Mouse (Mus musculus): ENCODE measurements around the gene Cenpm.

Gene Cenpm

GRCm38 (mm10) chr15:82192617-82193016 is 51.9 kb downstream of the Cenpm start:
- in situ Hi-C loops (cut with MboI, MseI) = no loop called here

GRCm38 (mm10) chr15:82188481-82189240 is 55.9 kb downstream of the Cenpm start:
- in situ Hi-C loops (cut with MboI, MseI) = loop anchor here (10.0 kb wide), 1 partner anchor 554 kb away; no protein-coding TSS in a partner anchor

DNA sequence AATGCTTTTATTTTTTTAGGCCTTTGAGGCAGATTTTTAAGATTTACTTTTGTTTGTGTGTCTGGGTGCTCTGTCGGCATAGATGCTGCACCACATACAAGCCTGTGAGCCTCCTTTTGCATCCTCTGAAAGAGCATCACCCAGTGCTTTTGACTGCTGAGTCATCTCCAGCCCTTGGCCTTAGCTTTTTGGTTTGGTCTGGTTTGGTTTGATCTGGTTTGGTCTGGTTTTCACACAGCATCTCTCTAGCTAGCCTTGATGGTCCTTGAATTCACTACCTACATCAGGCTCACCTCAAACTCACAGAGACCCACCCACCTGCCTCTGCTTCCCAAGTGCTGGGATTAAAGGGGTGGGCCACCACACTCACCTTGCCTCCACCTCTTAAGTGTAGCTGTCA is 56.6 kb downstream of the Cenpm start:
- in situ Hi-C loops (cut with MboI, MseI) = loop anchor here (10.0 kb wide), 1 partner anchor 553 kb away; no protein-coding TSS in a partner anchor

GRCm38 (mm10) chr15:82187401-82187800 is 57.1 kb downstream of the Cenpm start:
- in situ Hi-C loops (cut with MboI, MseI) = loop anchor here (10.0 kb wide), 1 partner anchor 553 kb away; no protein-coding TSS in a partner anchor

GRCm38 (mm10) chr15:82186931-82187330 is 57.6 kb downstream of the Cenpm start:
- in situ Hi-C loops (cut with MboI, MseI) = loop anchor here (10.0 kb wide), 1 partner anchor 552 kb away; no protein-coding TSS in a partner anchor

DNA sequence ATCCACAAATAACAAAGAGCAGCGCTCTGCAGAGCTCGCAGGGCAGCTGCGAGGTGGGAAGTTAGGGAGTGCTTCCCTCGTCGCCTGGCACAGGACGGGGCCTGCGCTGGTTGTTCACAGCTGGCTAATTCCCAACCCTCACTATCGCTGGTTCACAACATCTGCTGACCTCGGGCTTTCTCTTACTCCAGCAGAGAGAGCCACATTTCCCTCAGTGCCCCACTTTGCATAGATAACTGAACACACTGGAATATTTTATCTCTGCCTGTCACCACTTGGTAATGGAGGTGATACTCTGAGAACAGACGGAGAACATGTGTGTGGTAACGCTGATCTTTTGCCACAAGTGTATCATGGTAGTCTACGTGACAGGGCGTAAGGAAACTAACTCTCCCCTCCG is 58.4 kb downstream of the Cenpm start:
- in situ Hi-C loops (cut with MboI, MseI) = loop anchor here (10.0 kb wide), 1 partner anchor 551 kb away; no protein-coding TSS in a partner anchor

DNA sequence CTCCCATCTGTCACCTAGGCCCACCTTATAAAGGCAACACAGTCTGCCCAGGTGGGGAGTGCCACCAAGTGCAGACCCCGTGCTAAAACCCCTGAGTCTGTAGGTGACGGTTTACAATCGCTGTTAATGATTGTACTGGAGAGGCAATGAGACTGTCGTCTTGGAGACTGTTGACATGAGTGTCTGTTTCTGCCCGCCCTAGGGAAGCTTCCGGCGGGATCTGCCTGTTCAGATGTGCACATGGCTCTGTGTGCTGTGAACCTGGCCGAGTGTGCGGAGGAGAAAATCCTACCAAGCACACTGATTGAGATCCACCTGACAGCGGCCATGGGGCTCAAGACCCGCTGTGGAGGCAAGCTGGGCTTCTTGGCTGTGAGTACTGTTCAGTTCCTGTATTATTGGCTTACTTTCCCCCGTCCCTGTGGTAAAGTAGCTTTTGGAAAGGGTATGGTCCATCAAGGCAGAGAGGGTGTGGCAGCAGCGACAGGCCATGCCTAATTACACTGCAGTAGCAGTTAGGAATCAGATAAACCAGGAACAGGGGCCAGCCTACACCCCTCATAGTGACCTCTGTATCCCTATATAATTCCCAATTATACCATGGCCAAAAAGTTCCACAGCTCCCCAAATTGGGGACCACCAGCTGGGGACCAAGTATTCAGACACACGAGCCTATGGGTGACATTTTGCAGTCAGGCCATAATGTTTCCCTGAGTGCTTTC is 59.3 kb downstream of the Cenpm start:
- in situ Hi-C loops (cut with MboI, MseI) = loop anchor here (10.0 kb wide), 1 partner anchor 550 kb away; no protein-coding TSS in a partner anchor

DNA sequence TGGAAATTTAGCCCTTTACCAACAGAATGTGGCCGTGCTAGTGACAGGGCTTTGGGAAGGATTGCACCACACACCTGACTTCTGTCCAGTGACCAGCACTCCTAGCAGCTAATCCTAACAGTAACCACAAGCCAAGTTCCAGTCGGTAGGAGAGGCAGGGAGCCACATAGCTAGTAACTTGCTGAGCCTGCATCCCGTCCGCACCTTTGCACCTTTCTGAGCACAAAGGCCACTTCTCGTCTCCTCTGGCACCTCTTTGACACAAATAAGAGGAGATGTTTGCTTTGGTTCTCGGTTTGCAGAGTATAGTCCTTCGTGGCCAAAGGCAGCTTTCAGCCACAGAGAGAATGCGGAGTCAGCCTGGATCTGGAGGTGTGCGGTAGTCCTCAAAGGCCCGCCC is 59.9 kb downstream of the Cenpm start:
- in situ Hi-C loops (cut with MboI, MseI) = loop anchor here (10.0 kb wide), 1 partner anchor 550 kb away; no protein-coding TSS in a partner anchor

DNA sequence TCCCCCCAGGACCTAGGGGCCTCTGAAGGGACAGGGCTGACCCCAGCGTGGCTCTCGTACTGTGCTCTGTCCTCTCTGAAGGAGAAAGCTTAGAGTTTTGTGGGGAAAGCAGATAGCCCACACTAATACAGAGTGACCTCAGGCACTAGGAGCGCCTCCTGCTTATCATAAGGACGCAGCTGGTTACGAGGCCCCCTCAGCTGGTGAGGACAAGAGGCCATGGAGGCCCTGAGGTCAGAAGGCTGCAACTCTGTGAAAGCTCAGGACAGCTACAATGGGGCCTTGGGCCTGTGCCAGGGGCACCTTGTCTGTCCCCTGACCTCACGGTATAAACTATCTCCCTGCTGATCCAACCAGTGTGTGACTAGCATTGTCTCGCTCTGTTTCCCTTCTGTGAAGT is 60.4 kb downstream of the Cenpm start:
- in situ Hi-C loops (cut with MboI, MseI) = loop anchor here (10.0 kb wide), 1 partner anchor 549 kb away; no protein-coding TSS in a partner anchor

Measured in regulatory T cell (primary cell).